Mouse (Mus musculus) WW6 (cell line): ENCODE measurements around the gene Rap1gap.
A peak's percentile ranks its signal among the peaks of the same experiment; 100 is the strongest.

Source experiments
- DNase-seq: peaks from one replicate; pipeline ENCODE4 v3.0.0-alpha.2; 2013; ENCODE audit warnings: low read depth, low spot score

Rap1gap gene

DNA sequence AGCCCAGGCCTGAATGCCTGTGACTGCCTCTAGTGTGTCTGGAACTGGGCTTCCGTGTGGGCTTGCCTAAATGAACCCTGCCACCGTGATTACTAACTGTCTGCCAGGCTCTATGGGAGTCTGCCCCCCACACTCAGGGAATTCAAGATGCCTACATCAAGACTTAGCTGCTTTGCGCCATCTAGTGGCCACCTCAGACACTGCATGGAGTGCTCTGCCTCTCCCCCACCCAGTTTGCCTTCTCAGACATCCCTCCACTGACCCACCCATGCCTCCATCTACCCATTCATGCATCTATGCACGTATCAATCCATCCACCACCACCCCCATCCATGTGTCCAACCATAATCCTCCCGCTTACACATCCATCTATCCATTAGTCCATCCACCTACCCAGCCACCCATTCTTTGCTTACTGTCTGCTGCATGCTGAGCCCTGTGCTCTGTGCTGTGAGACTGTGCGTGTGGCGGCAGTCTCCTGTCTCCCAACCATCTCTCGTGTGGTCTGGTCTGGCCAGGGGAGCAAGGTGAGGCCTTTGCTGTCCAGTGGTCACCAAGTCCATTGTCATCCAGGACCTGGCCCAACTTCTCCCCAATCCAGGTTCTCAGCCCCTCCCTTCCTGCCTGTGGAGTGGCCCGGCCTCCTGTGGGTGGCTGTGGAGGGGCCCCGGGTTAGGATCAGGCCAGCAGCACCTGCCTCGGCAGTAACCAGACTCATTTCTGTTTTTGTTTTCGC, 58.3 kb downstream of the Rap1gap start:
- no peak for DNase-seq

DNA sequence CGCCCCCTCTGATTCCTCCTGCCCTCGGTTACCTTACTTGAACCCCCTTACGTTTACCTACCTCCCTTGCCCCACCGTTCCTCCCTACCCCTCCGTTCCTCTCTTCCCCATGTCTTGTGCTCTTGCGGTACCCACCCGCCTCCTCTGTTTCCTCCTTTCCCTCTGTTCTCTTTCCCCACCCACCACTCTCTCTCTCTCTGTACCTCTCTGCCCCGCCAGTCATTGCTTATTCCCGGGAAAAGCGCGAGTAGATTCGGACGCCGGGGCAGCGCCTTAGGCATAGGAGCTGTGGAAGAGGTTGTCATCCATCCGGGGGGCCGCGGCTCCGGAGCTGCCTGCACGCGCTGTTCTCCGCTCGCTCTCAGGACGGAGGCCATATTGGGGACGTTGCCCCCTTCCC, 59.0 kb downstream of the Rap1gap start:
- no peak for DNase-seq

DNA sequence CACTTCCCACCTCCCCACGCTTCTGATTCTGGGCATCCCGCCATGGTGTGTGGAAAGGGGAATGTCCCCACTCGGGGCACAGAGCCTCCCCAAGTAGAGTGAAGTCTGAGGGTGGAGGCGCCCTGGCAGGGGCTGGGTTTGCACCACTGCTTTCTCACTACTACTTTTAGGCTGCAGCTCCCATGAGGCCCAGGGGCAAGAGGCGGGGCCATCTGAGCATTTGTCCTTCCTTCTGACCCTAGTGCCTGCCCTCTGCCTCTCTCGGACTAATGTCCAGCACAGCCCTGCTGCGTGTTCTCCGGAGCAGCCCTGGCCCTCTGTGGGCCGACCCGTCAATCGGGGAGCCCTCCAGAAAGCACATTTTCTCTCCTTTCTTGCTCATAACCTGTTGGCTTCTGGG, 59.7 kb downstream of the Rap1gap start:
- DNase-seq: no peak

DNA sequence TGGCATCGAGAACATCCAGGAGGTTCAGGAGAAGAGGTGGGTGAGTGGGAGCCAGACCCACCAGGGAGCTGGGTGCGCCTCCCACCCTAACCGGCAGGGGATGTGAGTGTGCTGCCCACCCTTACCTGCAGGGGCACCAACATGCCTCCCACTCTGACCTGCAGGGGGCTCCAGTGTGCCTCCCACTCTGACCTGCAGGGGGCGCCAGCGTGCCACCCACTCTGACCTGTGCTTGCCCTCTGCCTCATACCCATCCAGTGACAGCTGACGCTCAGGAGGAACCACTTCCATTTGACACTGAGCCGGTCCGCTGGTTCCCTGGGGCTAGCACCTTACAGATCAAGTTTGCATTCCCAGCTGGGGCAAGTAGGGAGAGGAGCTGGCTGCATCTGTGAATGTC, 60.2 kb downstream of the Rap1gap start:
- no peak for DNase-seq

DNA sequence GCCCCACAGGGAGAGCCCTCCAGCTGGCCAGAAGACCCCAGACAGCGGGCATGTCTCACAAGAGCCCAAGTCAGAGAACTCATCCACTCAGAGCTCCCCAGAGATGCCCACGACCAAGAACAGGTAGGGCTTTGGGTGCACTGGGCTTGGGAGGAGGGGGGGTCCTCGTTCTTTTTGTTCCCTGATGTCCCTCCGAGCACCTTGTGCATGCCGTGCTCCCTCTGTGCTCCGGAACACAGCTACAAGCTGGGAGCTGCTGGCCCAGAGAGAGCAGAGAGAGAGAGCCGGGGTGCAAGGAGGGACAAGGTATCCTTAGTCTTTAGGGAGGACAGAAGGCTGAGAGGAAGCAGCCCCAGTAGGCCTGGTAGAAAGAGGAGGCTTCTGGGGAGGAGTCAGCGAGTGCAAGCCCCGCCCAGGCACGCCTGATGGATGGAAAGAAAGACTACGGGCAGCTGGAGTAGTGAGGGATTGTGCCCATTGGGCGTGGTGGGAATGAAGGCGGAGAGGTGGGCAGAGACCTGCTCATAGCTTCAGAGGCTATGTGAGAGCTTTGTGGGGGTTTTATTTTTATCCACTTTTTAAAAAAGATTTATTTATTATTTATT, 61.1 kb downstream of the Rap1gap start:
- DNase-seq: no peak

DNA sequence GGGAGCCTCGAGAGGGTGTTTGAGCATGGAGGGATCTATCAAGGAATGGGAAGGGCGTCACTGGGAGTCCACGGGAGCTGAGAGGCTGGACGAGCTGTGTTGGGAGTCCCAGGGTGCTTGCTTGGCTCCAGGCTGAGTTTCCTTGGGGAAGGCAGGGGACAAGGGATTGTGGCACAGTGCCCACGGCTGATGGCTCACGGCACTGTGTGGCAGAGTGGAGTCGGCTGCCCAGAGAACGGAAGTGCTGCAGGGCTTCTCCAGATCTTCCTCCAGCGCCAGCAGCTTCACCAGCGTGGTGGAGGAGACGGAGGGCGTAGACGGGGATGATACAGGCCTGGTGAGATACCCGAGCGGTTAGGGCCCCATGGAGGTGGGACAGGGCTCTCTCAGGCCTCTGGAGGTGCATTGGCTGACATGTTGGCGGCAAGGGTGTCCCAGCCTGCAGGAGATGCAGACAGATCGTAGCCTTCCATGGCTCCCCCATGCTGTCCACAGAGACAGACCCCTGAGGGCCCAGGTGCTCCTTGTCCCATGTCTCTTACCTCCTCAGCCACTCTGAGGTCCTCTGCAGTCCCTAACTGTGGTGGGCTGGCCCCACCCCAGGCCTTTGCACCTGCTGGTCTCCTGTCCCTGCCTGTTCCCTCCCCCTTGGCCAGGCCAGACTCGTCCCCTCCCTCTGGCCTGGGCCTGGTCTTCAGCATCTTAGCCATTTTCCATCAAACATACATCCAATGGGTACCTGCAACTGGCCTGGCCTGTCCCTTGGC, 62.4 kb downstream of the Rap1gap start:
- DNase-seq: no peak

DNA sequence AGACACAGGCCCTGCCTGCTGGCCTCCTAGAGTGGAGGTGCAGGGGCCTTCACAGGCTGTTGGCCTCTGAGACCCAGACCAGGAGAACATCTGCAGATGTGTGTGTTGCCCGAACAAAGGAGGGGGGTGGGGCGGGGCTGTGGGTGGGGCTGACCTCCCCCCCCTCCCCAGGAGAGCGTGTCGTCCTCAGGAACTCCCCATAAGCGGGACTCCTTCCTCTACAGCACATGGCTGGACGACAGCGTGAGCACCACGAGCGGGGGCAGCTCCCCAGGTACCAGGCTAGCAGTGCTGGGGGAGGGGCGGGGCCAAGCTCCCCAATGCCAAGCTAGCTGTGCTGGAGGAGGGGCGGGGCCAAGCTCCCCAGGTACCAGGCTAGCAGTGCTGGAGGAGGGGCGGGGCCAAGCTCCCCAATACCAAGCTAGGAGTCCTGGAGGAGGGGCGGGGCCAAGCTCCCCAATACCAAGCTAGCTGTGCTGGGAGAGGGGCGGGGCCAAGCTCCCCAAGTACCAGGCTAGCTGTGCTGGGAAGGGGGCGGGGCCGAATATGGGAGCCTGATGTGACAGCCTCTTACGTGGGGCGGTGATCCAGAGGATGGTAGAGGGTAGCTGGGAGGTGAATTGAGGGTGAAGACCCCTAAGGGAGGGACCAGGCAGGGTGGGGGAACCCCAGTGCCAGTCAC, 63.1 kb downstream of the Rap1gap start:
- DNase-seq: peak; percentile 82

DNA sequence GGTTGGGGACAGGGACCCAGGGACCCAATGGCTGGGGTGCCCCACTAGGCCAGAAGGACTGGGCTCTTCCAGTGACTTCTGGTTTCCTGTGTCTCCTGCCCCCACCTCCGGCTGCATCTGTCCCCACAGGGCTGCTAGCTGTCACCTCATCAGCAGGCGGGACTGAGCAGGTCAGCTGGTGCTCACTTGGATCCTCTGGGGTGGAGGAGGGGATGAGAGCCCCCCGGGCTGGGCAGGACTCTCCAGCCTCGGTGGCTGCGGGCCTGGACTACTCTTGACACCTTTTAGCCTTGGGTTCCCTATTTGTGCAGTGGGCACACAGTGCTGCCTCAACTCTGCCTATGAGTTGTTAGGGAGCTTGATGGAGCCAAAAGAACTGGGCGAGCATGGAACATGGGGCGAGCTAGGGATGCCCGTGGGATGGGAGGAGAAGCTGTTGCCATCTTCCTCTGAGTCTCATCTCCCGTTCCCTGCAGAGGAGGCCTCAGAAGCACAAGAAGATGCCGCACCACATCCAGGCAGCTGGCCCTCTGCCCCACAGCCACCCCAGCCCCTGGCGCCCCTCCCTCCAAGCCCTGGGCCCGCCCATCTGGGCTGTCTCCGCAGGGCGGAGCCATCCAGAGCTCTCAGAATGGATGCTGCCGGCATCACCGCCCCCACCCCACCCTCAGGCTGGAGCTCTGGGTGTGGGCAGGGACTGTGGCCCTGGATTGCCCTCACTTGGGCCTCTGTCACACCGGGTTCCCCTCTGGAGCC, 64.1 kb downstream of the Rap1gap start:
- no peak for DNase-seq

DNA sequence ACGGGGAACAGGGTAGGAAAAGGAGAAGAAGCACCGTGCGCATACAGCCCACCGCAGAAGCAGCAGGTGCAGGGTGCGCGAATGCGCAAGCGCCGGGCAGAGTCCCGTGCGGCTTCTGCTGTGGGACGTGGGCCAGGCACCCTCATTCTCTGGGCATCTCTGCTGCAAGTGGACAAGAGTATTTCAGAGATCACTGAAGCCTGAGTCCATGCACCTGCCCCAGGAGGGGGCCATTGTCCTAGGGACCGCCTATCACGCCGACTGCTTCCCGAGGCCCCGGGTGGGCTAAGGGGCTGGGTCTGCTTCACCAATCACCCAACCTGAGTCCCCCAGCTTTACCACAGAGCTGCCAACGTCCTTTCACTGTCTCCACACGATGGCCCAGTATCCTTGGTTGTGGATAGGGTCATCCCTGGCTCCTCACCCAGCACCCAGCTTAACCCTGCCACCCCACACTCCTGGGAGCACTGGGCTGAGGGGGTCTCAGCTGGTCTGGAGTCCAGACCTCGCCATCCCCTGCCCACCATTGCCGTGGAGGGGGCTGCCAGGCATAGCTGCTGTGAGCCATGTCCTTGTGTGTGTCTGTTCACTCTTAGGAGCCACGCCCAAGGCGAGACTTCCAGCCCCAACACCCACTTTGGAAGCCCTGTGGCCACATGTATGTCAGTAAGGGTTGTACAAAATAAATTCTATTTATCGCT, 64.8 kb downstream of the Rap1gap start:
- DNase-seq: no peak

DNA sequence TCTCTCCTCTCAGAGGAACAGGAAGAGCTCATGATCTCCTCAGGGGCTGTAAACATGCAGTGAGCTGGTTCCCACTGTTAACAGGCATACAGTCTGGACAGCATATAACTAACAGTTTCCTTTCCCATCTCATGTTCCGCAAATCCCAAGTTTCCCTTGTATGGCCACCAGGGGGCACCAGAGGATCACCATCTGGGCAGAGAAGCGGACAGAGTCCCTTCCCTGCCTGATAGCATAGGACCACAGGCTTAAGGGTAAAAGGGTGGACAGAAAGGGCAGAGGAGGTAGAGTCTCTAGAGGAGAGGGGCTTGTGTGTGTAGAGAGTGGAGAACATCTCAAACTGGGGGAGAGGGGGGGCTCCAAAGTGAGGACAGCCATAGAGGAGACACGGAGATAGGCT, 65.6 kb downstream of the Rap1gap start:
- DNase-seq: no peak

DNA sequence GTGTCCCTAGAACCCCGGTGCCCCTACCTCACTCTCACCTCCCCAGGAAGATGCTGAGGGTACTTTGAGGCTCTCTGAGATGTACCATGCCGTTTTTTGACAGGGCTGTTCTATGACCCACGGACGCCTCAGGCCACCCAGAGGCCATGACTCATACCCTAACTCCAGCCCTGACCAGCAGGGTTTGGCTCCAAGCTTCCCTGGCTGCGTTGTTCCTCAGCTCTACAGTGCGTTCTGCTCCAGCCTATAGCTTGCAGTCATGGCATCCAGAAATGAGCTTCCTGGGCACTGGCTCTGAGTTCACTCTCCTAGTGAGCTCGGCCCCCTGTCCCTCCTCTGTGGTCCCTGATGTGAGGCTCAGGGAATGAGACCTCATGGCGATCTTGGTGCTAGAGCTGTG, 66.2 kb downstream of the Rap1gap start:
- no peak for DNase-seq

DNA sequence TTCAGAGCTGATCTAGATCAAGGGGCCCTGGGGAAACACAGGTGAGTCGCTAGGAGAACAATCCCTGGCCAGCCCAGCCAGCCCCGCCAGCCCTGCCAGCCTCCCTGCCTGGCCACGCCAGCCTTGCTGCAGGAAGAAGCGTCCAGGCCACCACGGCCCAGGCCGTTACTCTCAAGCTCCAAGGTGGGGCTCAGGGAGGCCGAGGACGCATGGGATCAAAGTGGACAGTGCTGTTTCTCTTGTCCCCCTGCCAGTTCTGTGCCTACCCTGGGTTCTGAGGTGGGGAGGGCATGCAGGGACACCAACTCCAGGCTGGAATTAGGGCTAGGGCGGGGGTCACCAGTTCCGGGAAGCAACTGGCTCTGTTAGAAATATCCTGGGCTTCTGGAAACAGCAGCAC, 67.4 kb downstream of the Rap1gap start:
- no peak for DNase-seq

DNA sequence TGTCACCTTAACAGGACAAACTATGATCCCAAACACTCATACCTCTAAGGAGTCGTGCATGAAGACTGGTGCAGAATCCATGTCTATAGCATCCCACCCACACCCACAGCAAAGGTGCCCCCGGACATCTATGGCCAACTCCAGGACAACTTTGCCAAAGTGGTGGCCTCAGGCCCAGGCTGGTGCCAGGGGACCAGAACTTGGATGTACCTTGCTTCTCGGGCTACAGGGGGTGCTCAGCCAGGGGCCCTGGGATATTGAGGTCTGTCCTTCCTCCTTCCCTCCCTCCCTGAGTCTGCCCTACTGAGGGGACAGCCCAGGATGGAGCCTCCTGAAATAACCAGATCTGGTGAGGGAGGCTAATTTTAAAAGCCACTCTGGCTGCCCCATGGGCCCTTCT, 67.8 kb downstream of the Rap1gap start:
- no peak for DNase-seq

DNA sequence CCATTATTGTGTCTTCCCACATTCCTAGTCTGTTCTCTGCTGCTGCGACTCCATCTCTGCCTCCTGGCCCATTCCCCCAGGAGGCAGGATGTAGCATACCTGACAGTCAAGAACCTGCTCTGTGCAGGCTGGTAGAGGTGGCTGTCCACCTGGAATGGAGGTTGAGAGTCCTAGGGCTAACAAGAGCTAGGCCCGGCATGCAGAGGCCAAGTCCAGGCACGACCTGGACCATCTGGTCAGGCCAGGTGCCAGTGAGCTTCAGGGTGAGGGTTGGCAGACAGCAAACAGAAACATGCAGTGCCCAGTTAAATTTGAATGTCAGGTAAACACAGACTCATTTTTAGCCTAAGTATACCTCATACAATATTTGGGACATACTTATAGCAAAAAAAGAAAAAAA, 68.4 kb downstream of the Rap1gap start:
- no peak for DNase-seq

DNA sequence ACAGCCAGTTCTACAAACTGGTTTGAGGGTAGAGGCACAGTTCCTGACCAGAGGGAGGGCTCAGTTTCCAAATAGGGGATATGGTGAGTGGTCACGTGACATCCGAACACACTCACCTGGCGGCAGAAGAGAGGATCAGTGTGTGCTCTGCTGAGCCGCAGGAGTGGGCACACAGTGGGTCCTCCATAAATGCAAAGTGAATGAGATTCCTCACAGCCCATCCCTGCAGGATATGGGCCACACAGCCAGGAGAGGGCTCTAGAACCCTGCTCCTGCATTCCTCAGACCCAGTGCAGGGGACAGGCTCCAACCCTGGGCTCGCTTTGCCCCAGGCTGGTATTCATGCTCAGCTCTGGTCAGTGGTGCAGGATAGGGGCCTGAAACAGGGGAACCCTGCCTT, 68.9 kb downstream of the Rap1gap start:
- no peak for DNase-seq

DNA sequence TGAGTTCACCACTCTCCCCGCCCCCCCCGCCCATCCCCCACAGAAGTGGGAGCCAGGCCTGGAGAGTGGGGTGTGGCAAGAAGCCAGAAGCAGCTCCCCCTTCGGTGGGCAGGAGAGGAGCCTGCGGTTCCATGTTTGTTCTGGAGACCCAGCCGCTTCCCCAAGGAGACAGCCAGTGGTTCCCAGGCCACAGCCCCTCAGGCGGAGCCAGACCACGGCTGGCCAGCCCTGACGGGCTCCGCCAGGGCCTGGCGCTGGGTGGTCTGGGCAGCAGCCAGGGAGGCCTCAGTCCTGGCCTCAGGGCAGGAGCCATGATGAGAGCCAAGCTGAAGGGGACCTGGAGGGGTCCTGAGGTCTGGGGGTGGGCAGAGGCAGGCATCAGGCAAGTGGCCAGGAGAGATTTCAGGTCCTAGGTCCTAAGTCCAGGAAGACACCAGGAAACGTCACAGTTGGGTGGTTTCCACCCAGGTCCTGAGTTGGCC, 71.7 kb downstream of the Rap1gap start:
- no peak for DNase-seq

DNA sequence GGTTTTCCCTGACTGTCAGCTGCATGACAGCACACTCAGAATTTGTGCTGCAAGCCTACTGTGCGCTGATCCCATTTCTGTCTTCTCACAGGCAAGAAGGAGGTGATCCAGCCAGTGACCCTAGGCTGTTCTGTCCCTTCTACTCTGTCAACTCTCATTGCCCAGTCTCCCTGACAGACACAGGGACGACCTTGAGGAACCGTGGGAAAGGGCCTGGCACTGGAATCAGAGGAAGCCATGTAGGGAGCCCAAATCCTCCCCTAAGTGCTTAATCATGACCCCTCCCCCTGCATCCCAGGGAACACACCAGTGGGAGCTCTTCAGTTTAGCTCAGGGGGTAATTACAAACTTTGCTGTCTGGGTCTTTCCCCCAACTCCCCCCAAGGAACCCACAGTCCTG, 73.2 kb downstream of the Rap1gap start:
- DNase-seq: no peak

DNA sequence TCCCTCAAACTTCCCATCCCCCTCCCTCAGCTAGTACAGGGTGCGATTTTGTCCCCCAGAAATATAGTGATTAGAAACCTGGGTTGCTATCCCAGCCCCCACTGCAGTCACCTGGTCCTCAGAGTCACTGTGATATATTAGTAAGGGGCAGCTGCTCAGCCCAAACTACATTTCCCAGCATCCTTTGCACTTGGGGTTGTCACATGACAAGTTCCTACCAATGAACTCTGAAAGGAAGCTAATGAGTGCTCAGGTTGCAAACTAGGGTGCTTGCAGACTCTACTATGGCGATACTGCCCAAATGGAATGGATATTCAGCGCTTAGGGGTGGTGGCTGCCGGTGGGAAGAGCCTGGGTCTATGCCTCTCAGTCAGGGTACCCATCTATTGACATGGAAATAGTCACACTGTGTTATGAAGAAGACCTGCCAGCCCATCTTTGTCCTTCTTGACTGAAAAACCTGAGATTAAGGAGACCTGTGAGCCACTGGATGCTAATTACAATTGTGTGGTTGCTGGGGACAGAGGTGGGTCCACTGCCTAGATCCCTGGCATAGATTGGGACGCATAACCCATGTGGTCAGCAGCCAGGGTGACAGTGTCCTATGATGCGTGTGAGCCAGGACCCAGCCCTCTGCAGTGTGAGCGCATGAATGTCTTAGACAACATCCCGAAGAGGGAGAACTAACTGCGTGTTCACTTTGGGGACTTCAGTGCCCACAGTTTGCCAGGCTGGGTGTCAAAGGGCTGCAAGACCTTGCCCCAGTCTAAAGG, 74.8 kb downstream of the Rap1gap start:
- no peak for DNase-seq

DNA sequence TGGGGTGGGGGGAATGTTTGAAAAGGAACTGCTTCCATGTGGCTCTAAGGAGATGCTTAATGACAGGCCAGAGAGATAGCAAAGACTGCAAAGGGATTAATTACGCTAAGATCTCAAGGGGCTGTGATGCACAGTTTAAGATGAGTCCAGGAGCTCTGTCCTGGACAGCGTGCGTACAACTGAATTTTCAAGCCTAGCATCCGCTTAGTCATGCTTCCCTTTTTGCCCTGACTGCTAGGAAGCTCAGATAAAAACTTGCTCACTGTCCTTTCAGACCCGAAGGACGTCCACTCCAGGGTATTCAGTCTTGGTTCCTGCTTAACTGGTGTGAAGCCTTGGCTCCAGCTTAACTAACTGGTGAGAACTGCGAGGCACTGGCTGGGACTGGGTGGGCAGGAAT, 75.8 kb downstream of the Rap1gap start:
- no peak for DNase-seq

DNA sequence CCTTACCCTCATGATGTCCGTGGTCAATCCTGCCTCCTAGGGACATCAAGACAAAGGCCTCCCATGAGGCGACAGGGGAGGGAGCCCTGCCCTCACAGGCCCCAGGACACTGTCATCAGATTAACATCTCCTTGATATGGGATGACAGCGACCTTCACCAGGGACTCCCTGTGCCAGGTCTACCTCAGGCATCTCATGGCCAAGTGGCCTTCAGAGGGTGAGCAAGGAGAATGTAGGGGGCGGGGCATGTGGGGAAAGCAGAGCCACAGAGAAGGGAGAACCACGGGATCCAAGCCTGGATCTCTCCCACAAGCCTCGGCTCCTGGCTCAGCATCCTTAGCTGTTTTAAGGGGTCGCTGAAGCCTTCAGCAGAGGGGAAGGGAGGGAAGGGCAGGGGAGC, 79.3 kb downstream of the Rap1gap start:
- DNase-seq: no peak
